ENCODE assay signal across 7 mouse cellular contexts in the genomic region with DNA sequence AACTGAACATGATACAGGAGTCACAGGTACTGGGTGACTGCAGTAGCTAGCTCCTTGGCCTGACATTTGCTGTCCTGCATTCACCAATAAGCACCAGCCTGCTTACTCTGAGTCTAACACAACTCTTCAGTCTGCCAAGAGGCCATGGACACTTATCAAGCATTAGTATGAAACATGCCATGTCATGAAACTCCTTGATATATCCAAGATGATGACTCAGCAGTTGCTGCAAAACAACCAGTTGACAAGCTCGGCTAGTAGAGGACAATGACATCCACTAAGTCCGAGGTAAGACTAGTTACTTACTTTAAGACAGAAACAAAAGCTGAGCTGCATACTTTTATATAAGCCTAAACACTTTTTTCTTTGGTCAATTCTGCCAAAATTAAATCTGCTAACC. TPM values are rescaled to one million over a fixed set of nuclear protein-coding genes. Genes with fewer than 3 reads are reported as not detected.
DNase-seq lines count a peak whose midpoint lies in the region; ATAC-seq and TF ChIP-seq lines count a peak whose summit lies in the region.

No protein-coding gene starts in this region.

- H3K4me1 ChIP-seq in embryonic facial prominence, embryonic 11.5 days (ENCODE audit: control insufficient read depth, insufficient read depth, low read length): no peaks in the 10 kb centered on the region
- H3K4me1 ChIP-seq in intestine, postnatal 0 days (replicated peaks; ENCODE audit: control insufficient read depth, insufficient read depth, low read length): no peaks in the 10 kb centered on the region
- peaks cover 9% of the 10 kb centered on the region for H3K4me1 ChIP-seq in neural tube, embryonic 14.5 days (ENCODE audit: control insufficient read depth, insufficient read depth, low read length)

- H3K36me3 ChIP-seq in embryonic facial prominence, embryonic 11.5 days (replicated peaks; ENCODE audit: control insufficient read depth, insufficient read depth, low read depth, low read length): no peaks in the 10 kb centered on the region
- no peaks in the 10 kb centered on the region for H3K36me3 ChIP-seq in intestine, postnatal 0 days (ENCODE audit: control insufficient read depth, insufficient read depth)
- H3K36me3 ChIP-seq in neural tube, embryonic 14.5 days (ENCODE audit: control insufficient read depth, insufficient read depth, low read length): no peaks in the 10 kb centered on the region

- 23% methylated on average over 2 of the region's 2 CpGs for WGBS in embryonic facial prominence, embryonic 11.5 days
- 15% methylated on average over 2 of the region's 2 CpGs for WGBS in intestine, postnatal 0 days
- 31% methylated on average over 2 of the region's 2 CpGs for WGBS in neural tube, embryonic 14.5 days

- no peak overlapping the region for H3K27ac ChIP-seq in embryonic facial prominence, embryonic 11.5 days (replicated peaks; ENCODE audit: low read depth, low read length)
- no peak overlapping the region for H3K27ac ChIP-seq in intestine, postnatal 0 days (ENCODE audit: low read depth, low read length)
- H3K27ac ChIP-seq in neural tube, embryonic 14.5 days (ENCODE audit: low read depth, low read length): no peak overlapping the region

- H3K4me3 ChIP-seq in embryonic facial prominence, embryonic 11.5 days (ENCODE audit: low read depth, low read length): no peak overlapping the region
- H3K4me3 ChIP-seq in intestine, postnatal 0 days (ENCODE audit: low read depth, low read length): no peak overlapping the region
- H3K4me3 ChIP-seq in neural tube, embryonic 14.5 days (ENCODE audit: low read depth, low read length): no peak overlapping the region

- peak; percentile 26 for DNase-seq in thymus, postnatal 0 days (ENCODE audit: low spot score)
- no peak for DNase-seq in thymus, postnatal 14 days
- no peak for DNase-seq in embryonic facial prominence, embryonic 11.5 days (ENCODE audit: low spot score)
- no peak for DNase-seq in frontal cortex, postnatal 14 days (ENCODE audit: low spot score in 2 of 2)
- no peak for DNase-seq in right cerebral cortex, postnatal 25 days

- no peaks in the 10 kb centered on the region for H3K9me3 ChIP-seq in embryonic facial prominence, embryonic 11.5 days (replicated peaks; ENCODE audit: control insufficient read depth, low read length)
- H3K9me3 ChIP-seq in intestine, postnatal 0 days (ENCODE audit: control insufficient read depth): no peaks in the 10 kb centered on the region
- no peaks in the 10 kb centered on the region for H3K9me3 ChIP-seq in neural tube, embryonic 14.5 days (ENCODE audit: control insufficient read depth, low read length)

- no peak overlapping the region for H3K9ac ChIP-seq in embryonic facial prominence, embryonic 11.5 days (replicated peaks; ENCODE audit: low read length)
- H3K9ac ChIP-seq in intestine, postnatal 0 days (ENCODE audit: low read depth, low read length): no peak overlapping the region
- no peak overlapping the region for H3K9ac ChIP-seq in neural tube, embryonic 14.5 days (replicated peaks; ENCODE audit: low read depth, low read length)

- no peak for ATAC-seq in embryonic facial prominence, embryonic 11.5 days (replicated peaks; ENCODE audit: insufficient number of reproducible peaks, low FRiP score, low TSS enrichment, low read depth)
- no peak for ATAC-seq in intestine, postnatal 0 days
- no peak for ATAC-seq in neural tube, embryonic 14.5 days (ENCODE audit: low read depth)

- H3K27me3 ChIP-seq in embryonic facial prominence, embryonic 11.5 days (ENCODE audit: control insufficient read depth, insufficient read depth, low read length): no peaks in the 10 kb centered on the region
- no peaks in the 10 kb centered on the region for H3K27me3 ChIP-seq in intestine, postnatal 0 days (replicated peaks; ENCODE audit: control insufficient read depth, insufficient read depth, low read length)
- no peaks in the 10 kb centered on the region for H3K27me3 ChIP-seq in neural tube, embryonic 14.5 days (ENCODE audit: control insufficient read depth, insufficient read depth, low read length)

- no peak for TF ChIP-seq CTCF in intestine, postnatal 0 days (IDR thresholded peaks at IDR 0.05; ENCODE audit: low read depth)

- H3K4me2 ChIP-seq in embryonic facial prominence, embryonic 11.5 days (ENCODE audit: low read depth, low read length): 0 out of 2 replicates have a peak overlapping the region, but pooled peaks have one; percentile 11
- H3K4me2 ChIP-seq in intestine, postnatal 0 days (replicated peaks; ENCODE audit: low read depth): peak overlapping the region; percentile 85; the same call in 1 of the 2 replicates
- H3K4me2 ChIP-seq in neural tube, embryonic 14.5 days (ENCODE audit: low read depth, low read length): peak overlapping the region; percentile 1; the same call in 1 of the 2 replicates

RNA-seq across cellular contexts. Expression of a gene that starts 2.5 kb away (rescaled TPM):
- polyA plus RNA-seq in thymus, postnatal 0 days (2015; fragmentation: Nextera tagmentation; extraction: Ambion mirVana): 19.5 and 22.2 TPM in 2 replicates
- polyA plus RNA-seq in embryonic facial prominence, embryonic 11.5 days (2014; fragmentation: Nextera tagmentation; extraction: Ambion mirVana): 40.2 and 52.3 TPM in 2 replicates
- 6.5 and 8.3 TPM in 2 replicates for polyA plus RNA-seq in intestine, postnatal 0 days (2015; fragmentation: Nextera tagmentation; extraction: Ambion mirVana)
- polyA plus RNA-seq in neural tube, embryonic 14.5 days (2014; fragmentation: Nextera tagmentation; extraction: Ambion mirVana): 27.7 and 29.4 TPM in 2 replicates

RNA-seq across cellular contexts. Expression of a gene that starts 55.9 kb away (rescaled TPM):
- polyA plus RNA-seq in thymus, postnatal 0 days (2015; fragmentation: Nextera tagmentation; extraction: Ambion mirVana): 6.4 and 9.4 TPM in 2 replicates
- polyA plus RNA-seq in embryonic facial prominence, embryonic 11.5 days (2014; fragmentation: Nextera tagmentation; extraction: Ambion mirVana): 9.6 and 10.1 TPM in 2 replicates
- polyA plus RNA-seq in intestine, postnatal 0 days (2015; fragmentation: Nextera tagmentation; extraction: Ambion mirVana): 14.9 and 15.9 TPM in 2 replicates
- polyA plus RNA-seq in neural tube, embryonic 14.5 days (2014; fragmentation: Nextera tagmentation; extraction: Ambion mirVana): 14.7 and 14.9 TPM in 2 replicates

Comparison
In these comparisons a context has a peak if more than half of its experiments do, and no peak if none do; other contexts are left out.
1. H3K4me2 ChIP-seq: peak in every context shown above with its lines; median percentile 85 in intestine, postnatal 0 days; 11 in embryonic facial prominence, embryonic 11.5 days; 1 in neural tube, embryonic 14.5 days.